Mouse (Mus musculus): ENCODE measurements at regions not wholly inside any gene's neighbourhood (a gene's known extent, or its start where the extent isn't known, plus 50 kb on each side); places are given as distances from the start of the nearest gene placed in this dataset.

DNA sequence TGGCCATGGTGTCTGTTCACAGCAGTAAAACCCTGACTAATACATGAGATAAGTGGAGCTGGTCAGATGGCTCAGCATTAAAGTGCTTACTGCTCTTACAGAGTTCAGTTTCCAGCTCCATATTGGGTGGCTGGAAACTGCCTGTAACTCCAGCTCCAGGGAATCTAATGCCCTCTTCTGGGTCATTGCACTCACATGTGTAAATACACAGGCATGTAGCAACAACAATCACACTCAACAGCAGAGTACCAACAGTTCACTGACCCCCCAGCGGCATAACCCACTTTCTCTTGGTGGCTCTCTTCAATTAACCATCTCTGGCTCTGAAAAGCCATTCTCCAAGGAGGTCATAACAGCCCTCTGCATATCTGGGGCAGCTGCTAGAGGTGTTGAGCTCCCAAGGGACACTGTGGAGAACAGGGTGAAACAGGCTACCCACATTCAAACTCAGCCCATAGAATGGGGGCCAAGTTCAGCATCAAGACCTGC, 65.0 kb upstream of the Cldn5 start:
- no peaks in the 10 kb centered on the region for H3K4me1 ChIP-seq (ENCODE audit: control insufficient read depth, insufficient read depth, low read length)
- ATAC-seq, result no peak
- no peaks in the 10 kb centered on the region for H3K27me3 ChIP-seq (ENCODE audit: control insufficient read depth, insufficient read depth, low read depth, low read length)
- no peak overlapping the region for H3K9ac ChIP-seq (ENCODE audit: low read depth, low read length)
- H3K4me3 ChIP-seq (ENCODE audit: low read depth, low read length), result no peak overlapping the region
- H3K4me2 ChIP-seq (ENCODE audit: low read length), result no peak overlapping the region
- H3K27ac ChIP-seq (ENCODE audit: low read length), result no peak overlapping the region
- WGBS, result 95% methylated on average over 1 of the region's 1 CpGs
- H3K36me3 ChIP-seq (ENCODE audit: control insufficient read depth, insufficient read depth, low read length), result no peaks in the 10 kb centered on the region
- no peaks in the 10 kb centered on the region for H3K9me3 ChIP-seq (replicated peaks; ENCODE audit: control insufficient read depth, low read length, poor library complexity, severe bottlenecking)

- H3K9ac ChIP-seq (ENCODE audit: low read depth, low read length), result no peak overlapping the region
Observed at GRCm38 (mm10) chr16:18713017-18713416, 63.6 kb upstream of the Cldn5 start.

DNA sequence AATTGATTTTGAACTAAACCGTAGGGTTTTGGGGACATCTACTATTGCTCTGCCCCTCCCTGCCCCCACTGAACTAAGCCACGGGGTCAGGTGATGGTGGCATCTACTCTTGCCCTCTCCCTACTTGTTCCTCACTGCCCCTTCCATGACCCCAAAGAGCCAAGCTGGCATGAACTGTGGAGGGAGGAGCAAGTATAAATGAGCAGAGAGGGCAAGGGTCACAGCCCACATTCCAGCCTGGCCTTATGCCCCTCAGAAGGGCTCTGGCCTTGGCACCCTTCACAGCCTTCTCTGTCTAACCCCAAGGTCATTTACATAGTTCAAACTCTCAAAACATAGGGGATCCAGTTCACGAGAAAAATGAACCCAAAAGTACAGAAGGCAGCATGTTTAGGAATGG, 61.3 kb upstream of the Cldn5 start:
- no peak for ATAC-seq
- 74% methylated on average over 3 of the region's 3 CpGs for WGBS
- H3K4me2 ChIP-seq (ENCODE audit: low read length), result no peak overlapping the region

More at GRCm38 (mm10) chr16:18713017-18713416, 63.6 kb upstream of the Cldn5 start:
- H3K4me2 ChIP-seq (ENCODE audit: low read length), result no peak overlapping the region
- no peaks in the 10 kb centered on the region for H3K36me3 ChIP-seq (ENCODE audit: control insufficient read depth, insufficient read depth, low read length)
- no peaks in the 10 kb centered on the region for H3K9me3 ChIP-seq (replicated peaks; ENCODE audit: control insufficient read depth, low read length, poor library complexity, severe bottlenecking)
- H3K27me3 ChIP-seq (ENCODE audit: control insufficient read depth, insufficient read depth, low read depth, low read length), result no peaks in the 10 kb centered on the region
- no peak overlapping the region for H3K27ac ChIP-seq (ENCODE audit: low read length)
- WGBS, result 82% methylated on average over 5 of the region's 5 CpGs
- H3K4me1 ChIP-seq (ENCODE audit: control insufficient read depth, insufficient read depth, low read length), result no peaks in the 10 kb centered on the region
- no peak for ATAC-seq
- H3K4me3 ChIP-seq (ENCODE audit: low read depth, low read length), result no peak overlapping the region

GRCm38 (mm10) chr16:18718040-18718439, 58.6 kb upstream of the Cldn5 start:
- WGBS, result 71% methylated on average over 2 of the region's 2 CpGs
- Histone ChIP-seq H3K4me1 (ENCODE audit: control insufficient read depth, insufficient read depth, low read length) (no peaks in the 10 kb centered on the region), H3K9me3 (replicated peaks; ENCODE audit: control insufficient read depth, low read length, poor library complexity, severe bottlenecking) (no peaks in the 10 kb centered on the region), H3K36me3 (ENCODE audit: control insufficient read depth, insufficient read depth, low read length) (no peaks in the 10 kb centered on the region), H3K4me2 (ENCODE audit: low read length) (no peak overlapping the region), H3K27me3 (ENCODE audit: control insufficient read depth, insufficient read depth, low read depth, low read length) (no peaks in the 10 kb centered on the region), H3K4me3 (ENCODE audit: low read depth, low read length) (no peak overlapping the region), H3K9ac (ENCODE audit: low read depth, low read length) (no peak overlapping the region), H3K27ac (ENCODE audit: low read length) (no peak overlapping the region)
- no peak for ATAC-seq

More for the DNA sequence above, 61.3 kb upstream of the Cldn5 start:
- Histone ChIP-seq H3K4me1 (ENCODE audit: control insufficient read depth, insufficient read depth, low read length) (no peaks in the 10 kb centered on the region), H3K27ac (ENCODE audit: low read length) (no peak overlapping the region), H3K4me3 (ENCODE audit: low read depth, low read length) (no peak overlapping the region), H3K9me3 (replicated peaks; ENCODE audit: control insufficient read depth, low read length, poor library complexity, severe bottlenecking) (no peaks in the 10 kb centered on the region), H3K36me3 (ENCODE audit: control insufficient read depth, insufficient read depth, low read length) (no peaks in the 10 kb centered on the region), H3K27me3 (ENCODE audit: control insufficient read depth, insufficient read depth, low read depth, low read length) (no peaks in the 10 kb centered on the region), H3K9ac (ENCODE audit: low read depth, low read length) (no peak overlapping the region)

DNA sequence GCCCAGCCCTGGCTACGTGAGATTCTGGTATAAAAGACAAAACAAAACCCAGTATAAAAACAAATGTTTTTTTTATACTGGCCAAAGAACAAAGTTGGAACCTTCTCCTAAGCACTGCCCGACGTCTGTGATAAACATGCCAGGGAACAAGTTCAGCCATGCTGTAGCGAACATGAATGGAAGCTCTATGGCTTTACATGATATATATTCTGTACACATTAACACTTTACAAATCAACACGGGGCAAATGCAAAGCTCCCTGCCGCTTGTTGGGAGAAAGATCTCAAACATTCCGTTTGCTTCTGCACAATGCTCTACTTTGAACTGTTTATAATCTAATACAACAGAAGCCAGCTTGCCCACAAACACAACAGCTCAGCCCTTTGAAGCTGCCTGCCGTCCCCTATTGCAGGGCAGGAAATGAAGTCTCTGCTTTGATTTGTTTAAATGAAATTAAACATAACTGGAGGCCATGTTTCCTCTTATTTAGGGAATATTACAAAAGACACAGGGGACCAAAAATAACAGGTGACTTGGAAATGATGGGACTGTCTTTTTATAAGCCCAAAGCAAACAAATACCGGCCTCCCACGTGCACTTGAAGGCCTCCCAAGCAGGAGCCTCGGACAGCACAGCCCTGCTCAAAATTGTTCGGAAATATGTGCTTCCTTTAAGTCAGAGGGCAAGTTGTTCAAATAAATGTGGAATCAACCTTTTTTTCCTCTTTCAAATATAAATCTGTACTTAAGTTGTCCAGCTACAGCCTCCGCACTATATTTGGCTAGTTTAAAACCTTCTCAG, 56.0 kb upstream of the Cldn5 start:
- Histone ChIP-seq H3K4me3 (ENCODE audit: low read depth, low read length) (no peak overlapping the region), H3K4me1 (ENCODE audit: control insufficient read depth, insufficient read depth, low read length) (no peaks in the 10 kb centered on the region), H3K36me3 (ENCODE audit: control insufficient read depth, insufficient read depth, low read length) (no peaks in the 10 kb centered on the region), H3K4me2 (ENCODE audit: low read length) (no peak overlapping the region), H3K9ac (ENCODE audit: low read depth, low read length) (no peak overlapping the region), H3K27me3 (ENCODE audit: control insufficient read depth, insufficient read depth, low read depth, low read length) (no peaks in the 10 kb centered on the region), H3K9me3 (replicated peaks; ENCODE audit: control insufficient read depth, low read length, poor library complexity, severe bottlenecking) (no peaks in the 10 kb centered on the region), H3K27ac (ENCODE audit: low read length) (no peak overlapping the region)
- 58% methylated on average over 13 of the region's 13 CpGs for WGBS
- no peak for ATAC-seq

- H3K9me3 ChIP-seq (replicated peaks; ENCODE audit: control insufficient read depth, low read length, poor library complexity, severe bottlenecking), result no peaks in the 10 kb centered on the region
- no peaks in the 10 kb centered on the region for H3K4me1 ChIP-seq (ENCODE audit: control insufficient read depth, insufficient read depth, low read length)
- H3K27me3 ChIP-seq (ENCODE audit: control insufficient read depth, insufficient read depth, low read depth, low read length), result no peaks in the 10 kb centered on the region
- H3K36me3 ChIP-seq (ENCODE audit: control insufficient read depth, insufficient read depth, low read length), result no peaks in the 10 kb centered on the region
- 86% methylated on average over 3 of the region's 3 CpGs for WGBS
- H3K4me2 ChIP-seq (ENCODE audit: low read length), result no peak overlapping the region
- H3K27ac ChIP-seq (ENCODE audit: low read length), result no peak overlapping the region
- no peak overlapping the region for H3K4me3 ChIP-seq (ENCODE audit: low read depth, low read length)
- no peak overlapping the region for H3K9ac ChIP-seq (ENCODE audit: low read depth, low read length)
- no peak for ATAC-seq
Observed at GRCm38 (mm10) chr16:18723186-18723843, 53.3 kb upstream of the Cldn5 start.

DNA sequence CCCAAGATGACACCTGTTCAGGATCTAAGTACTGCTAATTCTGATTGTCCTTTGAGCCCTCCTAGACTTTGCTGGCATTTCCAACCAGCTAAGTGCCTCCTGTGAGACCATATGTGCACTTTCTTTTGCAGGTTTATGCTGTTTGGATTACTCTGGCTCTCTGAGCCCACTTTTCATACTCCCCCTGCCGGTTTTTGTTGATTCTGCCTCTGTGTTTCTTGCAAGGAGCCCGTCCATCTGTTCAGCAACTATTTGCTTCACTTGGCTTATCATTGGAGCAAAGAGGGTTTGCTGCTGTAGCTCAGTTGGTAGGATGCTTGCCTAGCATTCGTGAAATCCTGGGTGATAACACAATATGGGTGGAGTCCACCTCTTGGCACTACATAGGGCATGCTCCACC, 52.8 kb upstream of the Cldn5 start:
- no peak overlapping the region for H3K4me2 ChIP-seq (ENCODE audit: low read length)
- ATAC-seq, result no peak
- no peaks in the 10 kb centered on the region for H3K27me3 ChIP-seq (ENCODE audit: control insufficient read depth, insufficient read depth, low read depth, low read length)
- H3K9ac ChIP-seq (ENCODE audit: low read depth, low read length), result no peak overlapping the region
- no peaks in the 10 kb centered on the region for H3K9me3 ChIP-seq (replicated peaks; ENCODE audit: control insufficient read depth, low read length, poor library complexity, severe bottlenecking)
- H3K4me3 ChIP-seq (ENCODE audit: low read depth, low read length), result no peak overlapping the region
- WGBS, result 50% methylated on average over 3 of the region's 3 CpGs
- no peaks in the 10 kb centered on the region for H3K36me3 ChIP-seq (ENCODE audit: control insufficient read depth, insufficient read depth, low read length)
- H3K27ac ChIP-seq (ENCODE audit: low read length), result no peak overlapping the region
- no peaks in the 10 kb centered on the region for H3K4me1 ChIP-seq (ENCODE audit: control insufficient read depth, insufficient read depth, low read length)

GRCm38 (mm10) chr16:18724706-18725105, 51.9 kb upstream of the Cldn5 start:
- no peak overlapping the region for H3K9ac ChIP-seq (ENCODE audit: low read depth, low read length)
- no peak overlapping the region for H3K4me2 ChIP-seq (ENCODE audit: low read length)
- no peak overlapping the region for H3K4me3 ChIP-seq (ENCODE audit: low read depth, low read length)
- 19% methylated on average over 6 of the region's 6 CpGs for WGBS
- no peaks in the 10 kb centered on the region for H3K36me3 ChIP-seq (ENCODE audit: control insufficient read depth, insufficient read depth, low read length)
- H3K4me1 ChIP-seq (ENCODE audit: control insufficient read depth, insufficient read depth, low read length), result no peaks in the 10 kb centered on the region
- no peaks in the 10 kb centered on the region for H3K9me3 ChIP-seq (replicated peaks; ENCODE audit: control insufficient read depth, low read length, poor library complexity, severe bottlenecking)
- no peak for ATAC-seq
- H3K27me3 ChIP-seq (ENCODE audit: control insufficient read depth, insufficient read depth, low read depth, low read length), result no peaks in the 10 kb centered on the region
- no peak overlapping the region for H3K27ac ChIP-seq (ENCODE audit: low read length)
